Comparison of ENCODE assay signal across 18 mouse cellular contexts in the genomic region with DNA sequence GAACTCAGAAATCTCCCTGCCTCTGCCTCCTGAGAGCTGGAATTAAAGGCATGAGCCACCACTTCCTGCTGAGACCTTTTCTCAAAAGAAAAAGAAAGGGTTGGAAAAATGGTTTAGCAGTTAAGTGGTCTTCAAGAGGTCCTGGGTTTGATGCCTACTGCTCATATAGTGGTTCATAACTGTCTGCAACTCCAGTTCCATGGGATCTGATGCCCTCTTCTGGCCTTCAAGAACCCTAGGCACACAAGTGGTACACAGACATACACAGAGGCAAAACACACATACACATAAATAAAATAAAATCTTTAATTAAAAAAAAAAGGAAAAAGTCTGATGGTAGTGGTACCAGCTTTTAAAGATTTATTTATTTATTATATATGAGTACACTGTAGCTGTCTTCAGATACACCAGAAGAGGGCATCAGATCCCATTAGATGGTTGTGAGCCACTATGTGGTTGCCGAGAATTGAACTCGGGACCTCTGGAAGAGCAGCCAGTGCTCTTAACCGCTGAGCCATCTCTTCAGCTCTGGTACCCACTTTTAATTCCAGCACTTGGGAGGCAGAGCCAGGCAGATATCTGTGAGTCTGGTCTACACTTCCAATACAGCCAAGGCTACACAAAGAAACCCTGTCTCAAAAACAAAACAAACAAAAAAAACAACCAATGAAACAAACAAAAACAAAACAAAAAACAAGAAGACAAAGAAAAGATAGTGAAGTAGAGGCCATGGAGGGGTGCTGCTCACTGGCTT. TPM values are rescaled to one million over a fixed set of nuclear protein-coding genes. Genes with fewer than 3 reads are reported as not detected.
"Had no signal": no experiment of that assay in that cellular context is flagged by ENCODE, and none has a peak within 500 bp of the region (broad histone marks: within the 10 kb centered on the region; RNA-seq: fewer than 3 reads in every experiment).

No protein-coding gene starts in this region.

- H3K27me3 ChIP-seq: stomach, embryonic 15.5 days had no signal

- H3K9ac ChIP-seq: limb, embryonic 12.5 days; lung, embryonic 15.5 days; midbrain, embryonic 12.5 days; stomach, embryonic 15.5 days had no signal

- H3K27ac ChIP-seq: limb, embryonic 12.5 days; lung, embryonic 15.5 days; macrophage; midbrain, embryonic 12.5 days; stomach, embryonic 15.5 days had no signal

- H3K4me2 ChIP-seq: limb, embryonic 12.5 days; liver, embryonic 11.5 days; lung, embryonic 15.5 days; midbrain, embryonic 12.5 days; stomach, embryonic 15.5 days had no signal

- ATAC-seq: intestine, embryonic 16.5 days; midbrain, embryonic 16.5 days had no signal

- H3K9me3 ChIP-seq: limb, embryonic 12.5 days; lung, embryonic 15.5 days; megakaryocyte, embryonic 14.5 days; midbrain, embryonic 12.5 days; stomach, embryonic 15.5 days had no signal

- DNase-seq: kidney, adult 8-10 months; kidney, postnatal 25 days; lung, postnatal 14 days; right cerebral cortex, postnatal 14 days; thymus, postnatal 36 days had no signal

- H3K4me3 ChIP-seq: limb, embryonic 12.5 days; lung, embryonic 15.5 days; megakaryocyte, embryonic 14.5 days; midbrain, embryonic 12.5 days; stomach, embryonic 15.5 days had no signal

RNA-seq across cellular contexts. Expression of a gene that starts 1.8 kb away (rescaled TPM):
- polyA plus RNA-seq: intestine, embryonic 16.5 days; limb, embryonic 12.5 days; liver, embryonic 11.5 days; lung, embryonic 15.5 days; macrophage; midbrain, embryonic 12.5 days; midbrain, embryonic 16.5 days; spleen, adult 2 months; stomach, embryonic 15.5 days had no signal

RNA-seq across cellular contexts. Expression of a gene that starts 8.0 kb away (rescaled TPM):
- total RNA-seq: layer of hippocampus, postnatal 10 days; left cerebral cortex, postnatal 36 days had no signal
- polyA plus RNA-seq: intestine, embryonic 16.5 days; macrophage; neural tube, embryonic 14.5 days; stomach, embryonic 15.5 days had no signal
